Mouse (Mus musculus): ENCODE measurements around the gene Vmn1r4. TPM values are rescaled to one million over a fixed set of nuclear protein-coding genes. Genes with fewer than 3 reads are reported as not detected.

Vmn1r4 gene
- polyA plus RNA-seq, 1 experiment from 2014 or later = 0.24 TPM

- H3K9me3 ChIP-seq (ENCODE audit: control insufficient read depth, low read length) = no peaks in the 10 kb centered on the region
- H3K27me3 ChIP-seq (ENCODE audit: control insufficient read depth, insufficient read depth, low read length) = no peaks in the 10 kb centered on the region
- no peaks in the 10 kb centered on the region for H3K36me3 ChIP-seq (ENCODE audit: control insufficient read depth, insufficient read depth, low read length)
- 41% methylated on average over 12 of the region's 12 CpGs for WGBS
- peaks cover 9% of the 10 kb centered on the region; the same call in 1 of the 2 replicates for H3K4me1 ChIP-seq (ENCODE audit: control insufficient read depth, insufficient read depth, low read length)
- no peak overlapping the region for H3K4me3 ChIP-seq (ENCODE audit: low read length)
- ATAC-seq (ENCODE audit: low FRiP score, low TSS enrichment) = no peak
- no peak overlapping the region for H3K27ac ChIP-seq (ENCODE audit: low read depth, low read length)
- H3K9ac ChIP-seq (ENCODE audit: low read depth, low read length) = no peak overlapping the region
- no peak overlapping the region; the same call in 1 of the 2 replicates for H3K4me2 ChIP-seq (replicated peaks; ENCODE audit: low read depth, low read length)
Observed at GRCm38 (mm10) chr6:56901824-56902386, 21.9 kb upstream of the Vmn1r4 start.

- 86% methylated on average over 7 of the region's 7 CpGs for WGBS
- peak; percentile 53; the same call in 1 of the 2 replicates for ATAC-seq (ENCODE audit: low FRiP score, low TSS enrichment)
- Histone ChIP-seq H3K4me3 (ENCODE audit: low read length) (no peak overlapping the region), H3K9ac (ENCODE audit: low read depth, low read length) (no peak overlapping the region), H3K27ac (ENCODE audit: low read depth, low read length) (no peak overlapping the region), H3K4me1 (ENCODE audit: control insufficient read depth, insufficient read depth, low read length) (peaks cover 9% of the 10 kb centered on the region; the same call in 1 of the 2 replicates), H3K9me3 (ENCODE audit: control insufficient read depth, low read length) (no peaks in the 10 kb centered on the region), H3K27me3 (ENCODE audit: control insufficient read depth, insufficient read depth, low read length) (no peaks in the 10 kb centered on the region), H3K4me2 (replicated peaks; ENCODE audit: low read depth, low read length) (no peak overlapping the region), H3K36me3 (ENCODE audit: control insufficient read depth, insufficient read depth, low read length) (no peaks in the 10 kb centered on the region)
Observed at GRCm38 (mm10) chr6:56902606-56903520, 21.0 kb upstream of the Vmn1r4 start.

- 0 out of 2 replicates have a peak, but pooled peaks have one; percentile 41 for ATAC-seq (ENCODE audit: low FRiP score, low TSS enrichment)
- WGBS = 24% methylated on average over 6 of the region's 6 CpGs
Observed at GRCm38 (mm10) chr6:56903831-56904230, 20.0 kb upstream of the Vmn1r4 start.

DNA sequence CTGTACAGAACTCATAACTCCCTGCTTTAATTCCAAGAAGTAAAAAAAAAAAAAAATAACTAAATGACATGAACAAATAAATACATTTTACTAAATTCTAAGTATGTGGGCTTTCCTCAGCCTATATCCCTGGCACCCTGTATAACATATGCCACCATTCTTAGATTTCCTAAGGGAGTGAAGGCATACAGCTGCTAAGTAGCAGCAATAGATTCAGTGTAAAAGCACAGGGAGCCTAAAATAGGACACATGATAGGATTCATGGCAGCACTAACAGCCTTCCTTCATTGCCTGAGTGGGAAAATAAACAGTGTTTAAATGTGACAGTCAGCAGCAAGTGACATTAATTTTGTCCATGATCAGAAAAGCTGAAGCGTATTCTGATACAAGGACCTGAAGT lies 19.5 kb upstream of the Vmn1r4 start:
- WGBS = 46% methylated on average over 1 of the region's 1 CpGs
- H3K4me3 ChIP-seq (ENCODE audit: low read length) = no peak overlapping the region
- no peak overlapping the region for H3K9ac ChIP-seq (ENCODE audit: low read depth, low read length)
- H3K9me3 ChIP-seq (ENCODE audit: control insufficient read depth, low read length) = no peaks in the 10 kb centered on the region
- no peak overlapping the region for H3K4me2 ChIP-seq (replicated peaks; ENCODE audit: low read depth, low read length)
- H3K36me3 ChIP-seq (ENCODE audit: control insufficient read depth, insufficient read depth, low read length) = no peaks in the 10 kb centered on the region
- no peak overlapping the region for H3K27ac ChIP-seq (ENCODE audit: low read depth, low read length)
- H3K27me3 ChIP-seq (ENCODE audit: control insufficient read depth, insufficient read depth, low read length) = no peaks in the 10 kb centered on the region
- no peak for ATAC-seq (ENCODE audit: low FRiP score, low TSS enrichment)
- peaks cover 9% of the 10 kb centered on the region; the same call in 1 of the 2 replicates for H3K4me1 ChIP-seq (ENCODE audit: control insufficient read depth, insufficient read depth, low read length)

More at GRCm38 (mm10) chr6:56903831-56904230, 20.0 kb upstream of the Vmn1r4 start:
- Histone ChIP-seq H3K4me1 (ENCODE audit: control insufficient read depth, insufficient read depth, low read length) (peaks cover 9% of the 10 kb centered on the region; the same call in 1 of the 2 replicates), H3K27me3 (ENCODE audit: control insufficient read depth, insufficient read depth, low read length) (no peaks in the 10 kb centered on the region), H3K9me3 (ENCODE audit: control insufficient read depth, low read length) (no peaks in the 10 kb centered on the region), H3K9ac (ENCODE audit: low read depth, low read length) (no peak overlapping the region), H3K4me3 (ENCODE audit: low read length) (no peak overlapping the region), H3K4me2 (replicated peaks; ENCODE audit: low read depth, low read length) (no peak overlapping the region), H3K36me3 (ENCODE audit: control insufficient read depth, insufficient read depth, low read length) (no peaks in the 10 kb centered on the region), H3K27ac (ENCODE audit: low read depth, low read length) (no peak overlapping the region)

- Histone ChIP-seq H3K27me3 (ENCODE audit: control insufficient read depth, insufficient read depth, low read length) (no peaks in the 10 kb centered on the region), H3K4me3 (ENCODE audit: low read length) (no peak overlapping the region), H3K9me3 (ENCODE audit: control insufficient read depth, low read length) (no peaks in the 10 kb centered on the region), H3K4me1 (ENCODE audit: control insufficient read depth, insufficient read depth, low read length) (peaks cover 9% of the 10 kb centered on the region; the same call in 1 of the 2 replicates), H3K27ac (ENCODE audit: low read depth, low read length) (no peak overlapping the region), H3K9ac (ENCODE audit: low read depth, low read length) (no peak overlapping the region), H3K4me2 (replicated peaks; ENCODE audit: low read depth, low read length) (no peak overlapping the region), H3K36me3 (ENCODE audit: control insufficient read depth, insufficient read depth, low read length) (no peaks in the 10 kb centered on the region)
- ATAC-seq (ENCODE audit: low FRiP score, low TSS enrichment) = no peak
- WGBS = 84% methylated on average over 2 of the region's 2 CpGs
Observed at GRCm38 (mm10) chr6:56904982-56905381, 18.8 kb upstream of the Vmn1r4 start.

GRCm38 (mm10) chr6:56905486-56905885 lies 18.3 kb upstream of the Vmn1r4 start:
- H3K4me2 ChIP-seq (replicated peaks; ENCODE audit: low read depth, low read length) = no peak overlapping the region
- H3K9me3 ChIP-seq (ENCODE audit: control insufficient read depth, low read length) = no peaks in the 10 kb centered on the region
- ATAC-seq (ENCODE audit: low FRiP score, low TSS enrichment) = no peak
- H3K4me1 ChIP-seq (ENCODE audit: control insufficient read depth, insufficient read depth, low read length) = peaks cover 9% of the 10 kb centered on the region; the same call in 1 of the 2 replicates
- H3K9ac ChIP-seq (ENCODE audit: low read depth, low read length) = no peak overlapping the region
- H3K4me3 ChIP-seq (ENCODE audit: low read length) = no peak overlapping the region
- no peak overlapping the region for H3K27ac ChIP-seq (ENCODE audit: low read depth, low read length)
- H3K36me3 ChIP-seq (ENCODE audit: control insufficient read depth, insufficient read depth, low read length) = no peaks in the 10 kb centered on the region
- H3K27me3 ChIP-seq (ENCODE audit: control insufficient read depth, insufficient read depth, low read length) = no peaks in the 10 kb centered on the region
- 85% methylated on average over 5 of the region's 5 CpGs for WGBS

GRCm38 (mm10) chr6:56906121-56906846 lies 17.5 kb upstream of the Vmn1r4 start:
- 82% methylated on average over 8 of the region's 8 CpGs for WGBS
- Histone ChIP-seq H3K9ac (ENCODE audit: low read depth, low read length) (no peak overlapping the region), H3K4me3 (ENCODE audit: low read length) (no peak overlapping the region), H3K4me2 (replicated peaks; ENCODE audit: low read depth, low read length) (no peak overlapping the region), H3K27me3 (ENCODE audit: control insufficient read depth, insufficient read depth, low read length) (no peaks in the 10 kb centered on the region), H3K4me1 (ENCODE audit: control insufficient read depth, insufficient read depth, low read length) (peaks cover 9% of the 10 kb centered on the region; the same call in 1 of the 2 replicates), H3K36me3 (ENCODE audit: control insufficient read depth, insufficient read depth, low read length) (no peaks in the 10 kb centered on the region), H3K9me3 (ENCODE audit: control insufficient read depth, low read length) (no peaks in the 10 kb centered on the region), H3K27ac (ENCODE audit: low read depth, low read length) (no peak overlapping the region)
- no peak for ATAC-seq (ENCODE audit: low FRiP score, low TSS enrichment)

- no peak overlapping the region for H3K4me3 ChIP-seq (ENCODE audit: low read length)
- H3K27ac ChIP-seq (ENCODE audit: low read depth, low read length) = no peak overlapping the region
- peaks cover 9% of the 10 kb centered on the region; the same call in 1 of the 2 replicates for H3K4me1 ChIP-seq (ENCODE audit: control insufficient read depth, insufficient read depth, low read length)
- no peak for ATAC-seq (ENCODE audit: low FRiP score, low TSS enrichment)
- no peak overlapping the region for H3K9ac ChIP-seq (ENCODE audit: low read depth, low read length)
- no peaks in the 10 kb centered on the region for H3K9me3 ChIP-seq (ENCODE audit: control insufficient read depth, low read length)
- H3K27me3 ChIP-seq (ENCODE audit: control insufficient read depth, insufficient read depth, low read length) = no peaks in the 10 kb centered on the region
- WGBS = 91% methylated on average over 3 of the region's 3 CpGs
- H3K4me2 ChIP-seq (replicated peaks; ENCODE audit: low read depth, low read length) = no peak overlapping the region
- H3K36me3 ChIP-seq (ENCODE audit: control insufficient read depth, insufficient read depth, low read length) = no peaks in the 10 kb centered on the region
Observed at GRCm38 (mm10) chr6:56907973-56908372, 15.8 kb upstream of the Vmn1r4 start.

Data from kidney, embryonic 14.5 days (tissue).